Mouse (Mus musculus) limb, embryonic 15.5 days (tissue): ENCODE measurements around the gene Comt. TPM values are rescaled to one million over a fixed set of nuclear protein-coding genes. Genes with fewer than 3 reads are reported as not detected.

ENCODE experiments used
- ATAC-seq: fragments of 200-750 bp; cut with Nextera tagmentation; 2 replicates; pipeline ENCODE4 v1.8.0; 2017; ENCODE audit warnings: low read depth, moderate TSS enrichment; ENCODE audit not compliant: insufficient number of reproducible peaks, low FRiP score, low TSS enrichment
- H3K27ac ChIP-seq: fragments of 300-500 bp; sonication (generic); 2 replicates; pipeline ENCODE4 v1.5.1; 2015; ENCODE audit warnings: moderate library complexity, mild to moderate bottlenecking, inconsistent platforms
- H3K27me3 ChIP-seq: fragments of 300-500 bp; sonication (generic); 2 replicates; pipeline ENCODE4 v1.6.1; 2015; ENCODE audit warnings: inconsistent platforms
- H3K36me3 ChIP-seq: fragments of 300-500 bp; sonication (generic); 2 replicates; pipeline ENCODE4 v1.6.1; 2015; ENCODE audit warnings: inconsistent platforms
- H3K4me1 ChIP-seq: fragments of 300-500 bp; sonication (generic); 2 replicates; pipeline ENCODE4 v1.6.1; 2015; ENCODE audit warnings: inconsistent platforms
- H3K4me2 ChIP-seq: fragments of 300-500 bp; sonication (generic); 2 replicates; pipeline ENCODE4 v1.6.1; 2015; ENCODE audit warnings: mild to moderate bottlenecking, inconsistent platforms
- H3K4me3 ChIP-seq: fragments of 300-500 bp; sonication (generic); 2 replicates; pipeline ENCODE4 v1.5.1; 2015; ENCODE audit warnings: mild to moderate bottlenecking, inconsistent platforms
- H3K9ac ChIP-seq: fragments of 300-500 bp; sonication (generic); 2 replicates; pipeline ENCODE4 v1.6.1; 2015; ENCODE audit warnings: inconsistent platforms
- H3K9me3 ChIP-seq: fragments of 300-500 bp; sonication (generic); 2 replicates; pipeline ENCODE4 v1.6.1; 2016; ENCODE audit warnings: inconsistent platforms
- WGBS: fragments of 180-500 bp; shearing (Covaris S2); methylation state at CpG from one replicate; pipeline ENCODE4 v1.1.7; 2015; 5-methylcytosine and 5-hydroxymethylcytosine counted together
- polyA plus RNA-seq: library from polyadenylated mRNA; unstranded; fragments of >200 nt; fragmentation: Nextera tagmentation; extraction: Ambion mirVana; gene quantifications from 2 replicates; pipeline ENCODE4 v1.2.1, GENCODE M21; 2015

Comt gene
- polyA plus RNA-seq, 1 experiment from 2014 or later: 119 TPM

DNA sequence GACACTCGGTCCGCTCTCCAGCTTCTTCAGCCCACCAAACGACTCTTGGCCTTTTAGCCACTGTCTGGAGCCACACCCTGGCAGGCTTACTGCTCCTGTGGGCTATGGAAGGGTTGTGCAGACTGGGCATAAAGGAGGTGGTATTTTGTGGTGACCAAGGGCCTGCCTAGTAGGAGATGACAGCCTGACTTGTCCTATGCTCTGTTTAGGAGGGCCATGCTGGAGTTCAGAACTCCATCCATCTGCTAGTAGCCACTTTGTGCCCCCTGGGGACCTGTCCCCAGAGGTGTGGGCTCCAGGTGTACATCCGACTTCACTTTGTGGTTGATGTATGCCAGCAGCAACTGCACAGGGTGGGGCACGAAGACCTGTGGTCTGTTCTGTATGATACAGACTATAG lies 33.1 kb downstream of the Comt start:
- Histone ChIP-seq H3K4me3 (peak overlapping the region; percentile 73), H3K4me1 (peaks cover 40% of the 10 kb centered on the region), H3K4me2 (peak overlapping the region; percentile 97), H3K9me3 (no peaks in the 10 kb centered on the region), H3K27ac (no peak overlapping the region; the same call in 1 of the 2 replicates), H3K36me3 (peaks cover 18% of the 10 kb centered on the region), H3K27me3 (no peaks in the 10 kb centered on the region), H3K9ac (no peak overlapping the region)
- no peak for ATAC-seq
- 54% methylated on average over 5 of the region's 5 CpGs for WGBS

- H3K9ac ChIP-seq: peak overlapping the region; percentile 73
- under 1% methylated on average over 54 of the region's 63 CpGs for WGBS
- peak; percentile 69 for ATAC-seq
- H3K27ac ChIP-seq: peak overlapping the region; percentile 69
- peaks cover 43% of the 10 kb centered on the region for H3K4me1 ChIP-seq
- no peaks in the 10 kb centered on the region for H3K9me3 ChIP-seq
- peak overlapping the region; percentile 73 for H3K4me3 ChIP-seq
- no peaks in the 10 kb centered on the region for H3K27me3 ChIP-seq
- peaks cover 10% of the 10 kb centered on the region for H3K36me3 ChIP-seq
- peak overlapping the region; percentile 97 for H3K4me2 ChIP-seq
Observed at GRCm38 (mm10) chr16:18392469-18393426, 33.9 kb downstream of the Comt start.

- Histone ChIP-seq H3K36me3 (no peaks in the 10 kb centered on the region), H3K4me3 (no peak overlapping the region), H3K27ac (no peak overlapping the region), H3K4me1 (peaks cover 46% of the 10 kb centered on the region), H3K9me3 (no peaks in the 10 kb centered on the region), H3K4me2 (no peak overlapping the region), H3K27me3 (no peaks in the 10 kb centered on the region), H3K9ac (no peak overlapping the region)
- 80% methylated on average over 3 of the region's 3 CpGs for WGBS
- no peak for ATAC-seq
Observed at GRCm38 (mm10) chr16:18391728-18392127, 34.9 kb downstream of the Comt start.

GRCm38 (mm10) chr16:18391127-18391526 lies 35.5 kb downstream of the Comt start:
- Histone ChIP-seq H3K4me2 (no peak overlapping the region), H3K27ac (no peak overlapping the region), H3K4me3 (no peak overlapping the region), H3K9me3 (no peaks in the 10 kb centered on the region), H3K4me1 (peaks cover 43% of the 10 kb centered on the region), H3K9ac (no peak overlapping the region), H3K27me3 (no peaks in the 10 kb centered on the region), H3K36me3 (no peaks in the 10 kb centered on the region)
- ATAC-seq: no peak
- WGBS: 91% methylated on average over 3 of the region's 3 CpGs

DNA sequence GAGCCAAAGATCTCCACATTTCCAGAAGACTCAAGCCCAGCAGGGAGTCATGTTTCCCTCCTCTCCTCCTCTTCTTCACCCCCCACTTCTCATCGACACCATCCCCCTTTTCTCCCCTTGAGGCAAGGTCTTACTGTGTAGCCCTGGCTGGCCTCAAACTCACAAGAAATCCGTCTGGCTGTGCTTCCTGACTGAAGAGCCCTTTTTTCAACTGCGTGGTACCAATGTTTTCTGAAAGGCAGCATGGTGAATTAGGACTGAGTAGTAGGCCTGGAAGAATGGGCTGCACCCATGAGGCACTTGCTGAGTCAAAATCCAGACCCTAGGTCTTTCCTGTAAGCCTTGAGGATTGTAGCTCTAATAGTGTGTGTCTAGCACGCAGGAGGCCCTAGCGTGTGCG lies 36.3 kb downstream of the Comt start:
- no peak overlapping the region for H3K9ac ChIP-seq
- H3K36me3 ChIP-seq: no peaks in the 10 kb centered on the region
- H3K4me2 ChIP-seq: no peak overlapping the region
- H3K27ac ChIP-seq: no peak overlapping the region
- peaks cover 36% of the 10 kb centered on the region for H3K4me1 ChIP-seq
- no peaks in the 10 kb centered on the region for H3K9me3 ChIP-seq
- 65% methylated on average over 6 of the region's 6 CpGs for WGBS
- no peak for ATAC-seq
- H3K4me3 ChIP-seq: no peak overlapping the region
- H3K27me3 ChIP-seq: no peaks in the 10 kb centered on the region

DNA sequence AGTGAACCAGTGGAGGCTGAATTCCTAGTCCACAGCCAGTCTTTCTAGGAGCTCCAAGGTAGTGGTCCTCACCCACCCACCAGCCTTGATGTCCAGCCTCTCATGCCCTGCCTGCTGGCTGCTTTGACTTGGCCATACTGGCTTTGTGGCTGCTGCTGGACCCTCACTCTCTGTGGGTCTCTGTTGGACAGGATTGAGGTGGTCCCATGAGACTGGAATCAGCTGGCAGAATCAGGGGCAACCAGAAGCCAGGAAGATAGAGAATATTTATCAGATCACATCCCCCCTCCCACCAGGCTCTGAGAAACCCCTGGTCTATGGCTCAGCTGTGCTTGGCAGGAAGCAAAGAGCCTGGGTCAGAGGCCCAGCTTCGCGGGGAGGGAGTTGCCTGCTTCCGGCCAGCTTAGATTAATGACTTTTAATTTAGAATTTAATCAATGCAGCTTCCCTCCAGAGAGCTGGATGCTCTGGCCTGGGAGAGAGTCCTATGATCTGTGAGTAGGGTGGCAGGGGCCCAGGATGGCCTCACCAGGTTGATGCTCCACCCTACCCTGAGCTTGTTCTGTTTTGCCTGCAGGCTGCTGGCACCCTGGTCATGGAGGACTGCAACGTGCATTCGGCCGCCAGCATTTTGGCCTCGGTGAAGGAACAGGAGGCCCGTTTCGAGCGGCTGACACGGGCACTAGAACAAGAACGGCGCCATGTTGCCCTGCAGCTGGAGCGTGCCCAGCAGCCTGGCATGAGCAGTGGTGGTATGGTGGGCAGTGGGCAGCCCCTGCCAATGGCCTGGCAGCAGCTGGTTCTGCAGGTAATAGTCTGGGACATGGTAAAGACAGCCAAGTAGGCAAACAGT lies 37.8 kb downstream of the Comt start:
- Histone ChIP-seq H3K9me3 (no peaks in the 10 kb centered on the region), H3K4me2 (no peak overlapping the region), H3K4me1 (peaks cover 24% of the 10 kb centered on the region), H3K27me3 (no peaks in the 10 kb centered on the region), H3K27ac (no peak overlapping the region), H3K9ac (no peak overlapping the region), H3K36me3 (no peaks in the 10 kb centered on the region), H3K4me3 (no peak overlapping the region)
- 76% methylated on average over 14 of the region's 14 CpGs for WGBS
- no peak for ATAC-seq

- H3K4me1 ChIP-seq: peaks cover 15% of the 10 kb centered on the region
- no peak overlapping the region for H3K9ac ChIP-seq
- no peak overlapping the region for H3K4me2 ChIP-seq
- H3K9me3 ChIP-seq: no peaks in the 10 kb centered on the region
- no peak for ATAC-seq
- WGBS: 64% methylated on average over 6 of the region's 7 CpGs
- no peaks in the 10 kb centered on the region for H3K36me3 ChIP-seq
- H3K27ac ChIP-seq: no peak overlapping the region
- H3K4me3 ChIP-seq: no peak overlapping the region
- no peaks in the 10 kb centered on the region for H3K27me3 ChIP-seq
Observed at GRCm38 (mm10) chr16:18387704-18388582, 38.7 kb downstream of the Comt start.

GRCm38 (mm10) chr16:18386972-18387371 lies 39.7 kb downstream of the Comt start:
- H3K4me3 ChIP-seq: no peak overlapping the region
- H3K4me2 ChIP-seq: no peak overlapping the region
- peaks cover 7% of the 10 kb centered on the region; the same call in 1 of the 2 replicates for H3K4me1 ChIP-seq
- no peak for ATAC-seq
- H3K9me3 ChIP-seq: no peaks in the 10 kb centered on the region
- WGBS: 63% methylated on average over 3 of the region's 3 CpGs
- H3K27ac ChIP-seq: no peak overlapping the region
- no peak overlapping the region for H3K9ac ChIP-seq
- no peaks in the 10 kb centered on the region for H3K36me3 ChIP-seq
- H3K27me3 ChIP-seq: no peaks in the 10 kb centered on the region

GRCm38 (mm10) chr16:18386451-18386850 lies 40.2 kb downstream of the Comt start:
- Histone ChIP-seq H3K4me1 (peaks cover 10% of the 10 kb centered on the region; the same call in 1 of the 2 replicates), H3K9ac (no peak overlapping the region), H3K27ac (no peak overlapping the region), H3K27me3 (no peaks in the 10 kb centered on the region), H3K4me3 (no peak overlapping the region), H3K9me3 (no peaks in the 10 kb centered on the region), H3K4me2 (no peak overlapping the region), H3K36me3 (no peaks in the 10 kb centered on the region)
- WGBS: 80% methylated on average over 7 of the region's 7 CpGs
- no peak for ATAC-seq

- Histone ChIP-seq H3K4me3 (no peak overlapping the region), H3K36me3 (no peaks in the 10 kb centered on the region), H3K27ac (no peak overlapping the region), H3K4me2 (no peak overlapping the region), H3K27me3 (no peaks in the 10 kb centered on the region), H3K9ac (no peak overlapping the region), H3K4me1 (peaks cover 10% of the 10 kb centered on the region; the same call in 1 of the 2 replicates), H3K9me3 (no peaks in the 10 kb centered on the region)
- 70% methylated on average over 5 of the region's 5 CpGs for WGBS
- ATAC-seq: no peak
Observed at GRCm38 (mm10) chr16:18385411-18385810, 41.2 kb downstream of the Comt start.

DNA sequence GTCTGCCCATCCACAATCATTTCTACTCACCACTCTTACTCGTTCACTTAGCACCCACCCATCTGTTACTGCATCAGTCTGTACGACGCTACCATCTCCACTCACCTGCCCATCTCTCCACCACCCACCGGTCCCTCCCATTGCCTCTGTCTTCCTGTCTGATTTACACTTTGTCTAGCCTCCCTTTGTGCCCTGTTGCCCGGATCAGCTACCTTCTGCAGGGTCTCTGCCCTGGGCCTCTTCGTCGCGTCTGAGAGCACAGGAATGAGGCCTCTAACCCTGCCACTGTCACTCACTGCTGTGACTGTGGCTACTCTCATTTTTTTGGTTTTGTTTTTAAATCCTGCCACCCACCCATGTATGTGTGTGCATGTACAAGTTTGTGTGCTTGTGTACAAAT lies 42.0 kb downstream of the Comt start:
- Histone ChIP-seq H3K9ac (no peak overlapping the region), H3K4me1 (peaks cover 15% of the 10 kb centered on the region), H3K27me3 (no peaks in the 10 kb centered on the region), H3K4me3 (no peak overlapping the region), H3K4me2 (no peak overlapping the region), H3K36me3 (no peaks in the 10 kb centered on the region), H3K9me3 (no peaks in the 10 kb centered on the region), H3K27ac (no peak overlapping the region)
- WGBS: 77% methylated on average over 8 of the region's 8 CpGs
- no peak for ATAC-seq
